Mouse (Mus musculus): ENCODE data around the gene Hnrnpa3.

GRCm38 (mm10) chr2:75654679-75655078 is 4.4 kb upstream of the Hnrnpa3 start:
- TF ChIP-seq CTCF (IDR thresholded peaks at IDR 0.05; ENCODE audit: borderline replicate concordance, control insufficient read depth, extremely low read depth, insufficient read depth, low read length, poor library complexity) (no peak), POLR2A (IDR thresholded peaks at IDR 0.05; ENCODE audit: control insufficient read depth, extremely low read depth, insufficient read depth, low read length, poor library complexity) (no peak)
